Mouse (Mus musculus) lung, embryonic 16.5 days (tissue): Measurements from ENCODE around the gene Pgrmc2. TPM values are rescaled to one million over a fixed set of nuclear protein-coding genes. Genes with fewer than 3 reads are reported as not detected.

Experiments used
- ATAC-seq: fragments of 200-750 bp; cut with Nextera tagmentation; 2 replicates; pipeline ENCODE4 v1.8.0; 2017; ENCODE audit warnings: low read depth, mild to moderate bottlenecking, moderate library complexity
- H3K27ac ChIP-seq: fragments of 300-500 bp; sonication (generic); 2 replicates; pipeline ENCODE4 v1.5.1; 2014; ENCODE audit warnings: mild to moderate bottlenecking, control low read depth, low read length
- H3K27me3 ChIP-seq: fragments of 300-500 bp; sonication (generic); 2 replicates; pipeline ENCODE4 v1.6.1; 2014; ENCODE audit warnings: low read depth, low read length, mixed read lengths; ENCODE audit not compliant: control insufficient read depth, insufficient read depth
- H3K36me3 ChIP-seq: fragments of 300-500 bp; sonication (generic); 2 replicates; pipeline ENCODE4 v1.6.1; 2014; ENCODE audit warnings: low read length; ENCODE audit not compliant: control insufficient read depth, insufficient read depth
- H3K4me1 ChIP-seq: fragments of 300-500 bp; sonication (generic); replicated peaks from 2 replicates; pipeline ENCODE4 v1.6.1; 2014; ENCODE audit warnings: low read length, mixed read lengths; ENCODE audit not compliant: control insufficient read depth, insufficient read depth
- H3K4me2 ChIP-seq: fragments of 300-500 bp; sonication (generic); 2 replicates; pipeline ENCODE4 v1.6.1; 2014; ENCODE audit warnings: low read depth, low read length, control low read depth
- H3K4me3 ChIP-seq: fragments of 300-500 bp; sonication (generic); 2 replicates; pipeline ENCODE4 v1.5.1; 2014; ENCODE audit warnings: mild to moderate bottlenecking, low read length, control low read depth
- H3K9ac ChIP-seq: fragments of 300-500 bp; sonication (generic); 2 replicates; pipeline ENCODE4 v1.6.1; 2014; ENCODE audit warnings: low read length, control low read depth
- H3K9me3 ChIP-seq: fragments of 300-500 bp; sonication (generic); 2 replicates; pipeline ENCODE4 v1.6.1; 2016; ENCODE audit warnings: low read length; ENCODE audit not compliant: control insufficient read depth
- WGBS: fragments of 180-500 bp; shearing (Covaris S2); extraction: QIAGEN DNeasy Blood & Tissue Kit; methylation state at CpG from one replicate; pipeline ENCODE4 v1.1.7; 2014; 5-methylcytosine and 5-hydroxymethylcytosine counted together
- polyA plus RNA-seq: library from polyadenylated mRNA; unstranded; fragments of >200 nt; fragmentation: Nextera tagmentation; extraction: Ambion mirVana; gene quantifications from 2 replicates; pipeline ENCODE4 v1.2.1, GENCODE M21; 2015

The Pgrmc2 gene
- polyA plus RNA-seq, 1 experiment from 2014 or later: 24.8 TPM

- peak; percentile 79 for ATAC-seq
Measured at GRCm38 (mm10) chr3:41058395-41058794, 24.5 kb downstream of the Pgrmc2 start.

GRCm38 (mm10) chr3:41053334-41053733 lies 29.5 kb downstream of the Pgrmc2 start:
- no peaks in the 10 kb centered on the region for H3K36me3 ChIP-seq
- no peak overlapping the region for H3K9ac ChIP-seq
- ATAC-seq: no peak
- no peaks in the 10 kb centered on the region; the same call in 1 of the 2 replicates for H3K9me3 ChIP-seq
- 0 out of 2 replicates have a peak, but pooled peaks cover 2% of the 10 kb centered on the region for H3K4me1 ChIP-seq
- 86% methylated on average over 3 of the region's 3 CpGs for WGBS
- no peak overlapping the region for H3K4me3 ChIP-seq
- no peak overlapping the region for H3K4me2 ChIP-seq
- no peak overlapping the region for H3K27ac ChIP-seq
- H3K27me3 ChIP-seq: no peaks in the 10 kb centered on the region

More at GRCm38 (mm10) chr3:41058395-41058794, 24.5 kb downstream of the Pgrmc2 start:
- WGBS: 45% methylated on average over 2 of the region's 2 CpGs
- H3K4me1 ChIP-seq: 0 out of 2 replicates have a peak, but pooled peaks cover 2% of the 10 kb centered on the region
- no peaks in the 10 kb centered on the region for H3K36me3 ChIP-seq
- H3K4me3 ChIP-seq: no peak overlapping the region
- H3K4me2 ChIP-seq: no peak overlapping the region
- H3K9me3 ChIP-seq: no peaks in the 10 kb centered on the region; the same call in 1 of the 2 replicates
- no peak overlapping the region for H3K9ac ChIP-seq
- H3K27me3 ChIP-seq: no peaks in the 10 kb centered on the region
- H3K27ac ChIP-seq: no peak overlapping the region

GRCm38 (mm10) chr3:41047838-41048237 lies 35.0 kb downstream of the Pgrmc2 start:
- no peaks in the 10 kb centered on the region for H3K9me3 ChIP-seq
- no peak overlapping the region for H3K4me3 ChIP-seq
- no peak overlapping the region for H3K27ac ChIP-seq
- no peak for ATAC-seq
- H3K27me3 ChIP-seq: no peaks in the 10 kb centered on the region
- H3K9ac ChIP-seq: no peak overlapping the region
- no peaks in the 10 kb centered on the region for H3K4me1 ChIP-seq
- no peaks in the 10 kb centered on the region for H3K36me3 ChIP-seq
- WGBS: 76% methylated on average over 6 of the region's 6 CpGs
- no peak overlapping the region for H3K4me2 ChIP-seq

GRCm38 (mm10) chr3:41043756-41044354 lies 39.0 kb downstream of the Pgrmc2 start:
- H3K9me3 ChIP-seq: no peaks in the 10 kb centered on the region
- H3K4me2 ChIP-seq: no peak overlapping the region
- no peaks in the 10 kb centered on the region for H3K36me3 ChIP-seq
- no peak overlapping the region for H3K27ac ChIP-seq
- H3K4me3 ChIP-seq: no peak overlapping the region
- no peaks in the 10 kb centered on the region for H3K27me3 ChIP-seq
- no peaks in the 10 kb centered on the region for H3K4me1 ChIP-seq
- H3K9ac ChIP-seq: no peak overlapping the region
- WGBS: 51% methylated on average over 11 of the region's 11 CpGs
- ATAC-seq: no peak

- Histone ChIP-seq H3K4me1 (no peaks in the 10 kb centered on the region), H3K27me3 (no peaks in the 10 kb centered on the region), H3K9me3 (no peaks in the 10 kb centered on the region), H3K27ac (no peak overlapping the region), H3K4me2 (no peak overlapping the region), H3K4me3 (no peak overlapping the region), H3K9ac (no peak overlapping the region), H3K36me3 (no peaks in the 10 kb centered on the region)
- ATAC-seq: peak; percentile 71; the same call in 1 of the 2 replicates
- 74% methylated on average over 4 of the region's 4 CpGs for WGBS
Measured at GRCm38 (mm10) chr3:41042195-41042938, 40.5 kb downstream of the Pgrmc2 start.

GRCm38 (mm10) chr3:41041241-41041640 lies 41.6 kb downstream of the Pgrmc2 start:
- no peak for ATAC-seq
- WGBS: 40% methylated on average over 5 of the region's 5 CpGs
- no peaks in the 10 kb centered on the region for H3K9me3 ChIP-seq
- H3K27ac ChIP-seq: no peak overlapping the region
- H3K4me3 ChIP-seq: no peak overlapping the region
- no peaks in the 10 kb centered on the region for H3K27me3 ChIP-seq
- no peak overlapping the region for H3K4me2 ChIP-seq
- H3K4me1 ChIP-seq: no peaks in the 10 kb centered on the region
- H3K36me3 ChIP-seq: no peaks in the 10 kb centered on the region
- no peak overlapping the region for H3K9ac ChIP-seq

GRCm38 (mm10) chr3:41038297-41038916 lies 44.4 kb downstream of the Pgrmc2 start:
- Histone ChIP-seq H3K4me2 (no peak overlapping the region), H3K9me3 (no peaks in the 10 kb centered on the region), H3K4me3 (no peak overlapping the region), H3K9ac (no peak overlapping the region), H3K4me1 (no peaks in the 10 kb centered on the region), H3K27ac (no peak overlapping the region), H3K27me3 (no peaks in the 10 kb centered on the region), H3K36me3 (no peaks in the 10 kb centered on the region)
- ATAC-seq: no peak
- 72% methylated on average over 5 of the region's 5 CpGs for WGBS

GRCm38 (mm10) chr3:41031286-41032210 lies 51.3 kb downstream of the Pgrmc2 start:
- no peak for ATAC-seq
- WGBS: 68% methylated on average over 12 of the region's 12 CpGs
- Histone ChIP-seq H3K27ac (no peak overlapping the region), H3K4me1 (no peaks in the 10 kb centered on the region), H3K4me2 (no peak overlapping the region), H3K36me3 (no peaks in the 10 kb centered on the region), H3K9me3 (no peaks in the 10 kb centered on the region), H3K9ac (no peak overlapping the region), H3K4me3 (no peak overlapping the region), H3K27me3 (no peaks in the 10 kb centered on the region)
